In genomic region chr4:63842278-63842677, GRCm38 (mm10) we compare ENCODE assay signal across 29 mouse cellular contexts. TPM values are rescaled to one million over a fixed set of nuclear protein-coding genes. Genes with fewer than 3 reads are reported as not detected.
"Had no signal": no experiment of that assay in that cellular context is flagged by ENCODE, and none has a peak within 500 bp of the region (broad histone marks: within the 10 kb centered on the region; RNA-seq: fewer than 3 reads in every experiment).

No protein-coding gene starts in this region.

- H3K27me3 ChIP-seq: liver, embryonic 13.5 days; midbrain, embryonic 13.5 days; neural tube, embryonic 12.5 days; neural tube, embryonic 15.5 days had no signal

- ATAC-seq: lung, postnatal 0 days; midbrain, embryonic 13.5 days; midbrain, embryonic 16.5 days had no signal

- H3K27ac ChIP-seq: kidney, embryonic 15.5 days; left cerebral cortex, adult 2 months; liver, embryonic 13.5 days; macrophage; midbrain, embryonic 10.5 days; midbrain, embryonic 13.5 days; neural tube, embryonic 12.5 days; neural tube, embryonic 15.5 days had no signal

- H3K36me3 ChIP-seq: kidney, embryonic 15.5 days; liver, embryonic 13.5 days; midbrain, embryonic 10.5 days; midbrain, embryonic 13.5 days; neural tube, embryonic 12.5 days; neural tube, embryonic 15.5 days had no signal

- H3K4me2 ChIP-seq: kidney, embryonic 15.5 days; liver, embryonic 13.5 days; lung, embryonic 14.5 days; midbrain, embryonic 13.5 days; neural tube, embryonic 12.5 days; neural tube, embryonic 15.5 days had no signal

- H3K9ac ChIP-seq: kidney, embryonic 15.5 days; liver, embryonic 13.5 days; lung, embryonic 14.5 days; midbrain, embryonic 13.5 days; neural tube, embryonic 12.5 days; neural tube, embryonic 15.5 days had no signal

- H3K9me3 ChIP-seq: kidney, embryonic 15.5 days; liver, embryonic 13.5 days; megakaryocyte, embryonic 14.5 days; midbrain, embryonic 10.5 days; midbrain, embryonic 13.5 days; neural tube, embryonic 12.5 days; neural tube, embryonic 15.5 days had no signal

- H3K4me3 ChIP-seq: kidney, embryonic 15.5 days; left cerebral cortex, adult 2 months; liver, embryonic 13.5 days; megakaryocyte, embryonic 14.5 days; midbrain, embryonic 10.5 days; midbrain, embryonic 13.5 days; myocyte; neural tube, embryonic 12.5 days; neural tube, embryonic 15.5 days had no signal

- H3K4me1 ChIP-seq: kidney, embryonic 15.5 days; liver, embryonic 13.5 days; midbrain, embryonic 10.5 days; midbrain, embryonic 13.5 days; neural tube, embryonic 12.5 days; neural tube, embryonic 15.5 days had no signal

- DNase-seq: kidney, adult 11 months; kidney, adult 8-10 months; kidney, postnatal 10 days; kidney, postnatal 36 days; layer of hippocampus, postnatal 36 days; liver, embryonic 13.5 days; lung, embryonic 14.5 days; right cerebral cortex, adult 18-20 months; right cerebral cortex, postnatal 14 days; right cerebral cortex, postnatal 4 days; thymus, adult 2 months; thymus, postnatal 14 days had no signal

RNA-seq across cellular contexts. Expression of gene Tnfsf8, which starts 18.9 kb away (rescaled TPM):
- total RNA-seq: layer of hippocampus, postnatal 10 days; layer of hippocampus, postnatal 36 days; left cerebral cortex, adult 2 months; left cerebral cortex, postnatal 10 days; left cerebral cortex, postnatal 36 days had no signal
- polyA plus RNA-seq: kidney, embryonic 15.5 days; limb, embryonic 11.5 days; liver, embryonic 13.5 days; liver, embryonic 16.5 days; lung, postnatal 0 days; midbrain, embryonic 10.5 days; midbrain, embryonic 13.5 days; midbrain, embryonic 16.5 days; neural tube, embryonic 12.5 days; neural tube, embryonic 15.5 days; stomach, embryonic 16.5 days had no signal
